Mouse (Mus musculus): ENCODE results near the gene Rps6kb1.

- no peak for TF ChIP-seq CTCF (IDR thresholded peaks at IDR 0.05; ENCODE audit: control insufficient read depth, insufficient read depth, insufficient read length)
- no peak for TF ChIP-seq USF1 (IDR thresholded peaks at IDR 0.05; ENCODE audit: low read depth)
These were observed 40.4 kb upstream of the Rps6kb1 start for GRCm38 (mm10) chr11:86584898-86585597.
